Mouse (Mus musculus): Measurements from ENCODE around the gene Zfp821. TPM values are rescaled to one million over a fixed set of nuclear protein-coding genes. Genes with fewer than 3 reads are reported as not detected.

The Zfp821 gene
- 5.4 and 6.0 TPM in 2 replicates for polyA plus RNA-seq (2015; fragmentation: Nextera tagmentation; extraction: Ambion mirVana)

GRCm38 (mm10) chr8:109705320-109706075, at the start of gene Zfp821:
Zfp821 (plus strand) TSS chr8:109705546.
- under 1% methylated on average over 76 of the region's 100 CpGs for WGBS (ENCODE audit: insufficient replicate concordance)
- peak within 1 kb of the TSS; percentile 91 for H3K27ac ChIP-seq
- H3K4me3 ChIP-seq (replicated peaks) = peak within 1 kb of the TSS; percentile 95
- ATAC-seq (ENCODE audit: low read depth) (peak; percentile 90), DNase-seq (peak; percentile 94)
- H3K36me3 ChIP-seq = peaks cover 22% of the 10 kb centered on the region
- H3K9me3 ChIP-seq (replicated peaks) = no peaks in the 10 kb centered on the region
- peak within 1 kb of the TSS; percentile 82 for H3K4me2 ChIP-seq
- peak within 1 kb of the TSS; percentile 97 for H3K9ac ChIP-seq
- H3K4me1 ChIP-seq (replicated peaks) = peaks cover 34% of the 10 kb centered on the region
- H3K27me3 ChIP-seq = peaks cover 19% of the 10 kb centered on the region

DNA sequence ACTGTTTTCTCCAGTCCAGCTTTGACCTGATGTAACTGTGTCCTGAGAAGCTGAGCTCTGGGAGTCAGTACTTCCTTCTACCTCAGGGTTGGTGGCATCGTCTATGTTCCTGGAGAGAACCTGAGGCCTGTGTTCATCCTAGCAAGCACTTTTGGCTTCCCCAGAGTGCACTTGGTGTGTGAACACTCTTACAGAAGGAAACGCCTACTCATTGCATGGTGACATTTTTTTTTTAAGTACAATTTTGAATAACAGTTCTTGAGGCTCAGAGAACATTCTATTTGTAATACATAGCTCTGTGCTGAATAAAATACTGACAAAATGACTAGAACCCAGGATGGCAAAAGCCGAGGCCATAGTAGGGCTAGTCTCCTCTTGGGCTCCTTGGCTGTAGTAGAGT, 48.5 kb upstream of the Zfp821 start:
- ATAC-seq (ENCODE audit: low read depth) (no peak), DNase-seq (no peak)
- H3K27me3 ChIP-seq = no peaks in the 10 kb centered on the region
- H3K27ac ChIP-seq = no peak overlapping the region
- H3K36me3 ChIP-seq = no peaks in the 10 kb centered on the region
- H3K9me3 ChIP-seq (replicated peaks) = no peaks in the 10 kb centered on the region
- 71% methylated on average over 3 of the region's 3 CpGs for WGBS (ENCODE audit: insufficient replicate concordance)
- H3K9ac ChIP-seq = no peak overlapping the region
- no peak overlapping the region for H3K4me2 ChIP-seq
- no peaks in the 10 kb centered on the region for H3K4me1 ChIP-seq (replicated peaks)
- no peak overlapping the region for H3K4me3 ChIP-seq (replicated peaks)

- whole genome bisulfite sequencing (ENCODE audit: insufficient replicate concordance) = 69% methylated on average over 3 of the region's 3 CpGs
- ATAC-seq (ENCODE audit: low read depth) (no peak), DNase-seq (no peak)
- no peak overlapping the region for H3K4me3 ChIP-seq (replicated peaks)
- no peak overlapping the region for H3K9ac ChIP-seq
- no peak overlapping the region for H3K4me2 ChIP-seq
- no peak overlapping the region for H3K27ac ChIP-seq
- no peaks in the 10 kb centered on the region for H3K36me3 ChIP-seq
- no peaks in the 10 kb centered on the region for H3K4me1 ChIP-seq (replicated peaks)
- no peaks in the 10 kb centered on the region for H3K27me3 ChIP-seq
- H3K9me3 ChIP-seq (replicated peaks) = no peaks in the 10 kb centered on the region
These were observed 43.0 kb upstream of the Zfp821 start for GRCm38 (mm10) chr8:109662328-109662727.

GRCm38 (mm10) chr8:109666616-109667015, 38.7 kb upstream of the Zfp821 start:
- Histone ChIP-seq H3K4me2 (no peak overlapping the region), H3K27ac (no peak overlapping the region), H3K27me3 (no peaks in the 10 kb centered on the region), H3K9me3 (replicated peaks) (no peaks in the 10 kb centered on the region), H3K9ac (no peak overlapping the region), H3K4me1 (replicated peaks) (no peaks in the 10 kb centered on the region), H3K36me3 (peaks cover 35% of the 10 kb centered on the region), H3K4me3 (replicated peaks) (no peak overlapping the region)
- ATAC-seq (ENCODE audit: low read depth) (no peak), DNase-seq (no peak)
- WGBS (ENCODE audit: insufficient replicate concordance) = 69% methylated on average over 5 of the region's 5 CpGs

- H3K9ac ChIP-seq = no peak overlapping the region
- no peak overlapping the region for H3K4me3 ChIP-seq (replicated peaks)
- H3K4me2 ChIP-seq = no peak overlapping the region
- WGBS (ENCODE audit: insufficient replicate concordance) = 90% methylated on average over 5 of the region's 5 CpGs
- no peak overlapping the region for H3K27ac ChIP-seq
- DNase-seq = no peak
- peaks cover 95% of the 10 kb centered on the region for H3K36me3 ChIP-seq
- H3K27me3 ChIP-seq = no peaks in the 10 kb centered on the region
- H3K4me1 ChIP-seq (replicated peaks) = no peaks in the 10 kb centered on the region
- no peaks in the 10 kb centered on the region for H3K9me3 ChIP-seq (replicated peaks)
- ATAC-seq (ENCODE audit: low read depth) = no peak
These were observed 32.7 kb upstream of the Zfp821 start for GRCm38 (mm10) chr8:109672656-109673055.

- H3K9me3 ChIP-seq (replicated peaks) = no peaks in the 10 kb centered on the region
- H3K4me2 ChIP-seq = no peak overlapping the region
- peaks cover 99% of the 10 kb centered on the region for H3K36me3 ChIP-seq
- no peak overlapping the region for H3K4me3 ChIP-seq (replicated peaks)
- H3K27me3 ChIP-seq = no peaks in the 10 kb centered on the region
- DNase-seq (no peak), ATAC-seq (ENCODE audit: low read depth) (no peak)
- no peak overlapping the region for H3K27ac ChIP-seq
- no peak overlapping the region for H3K9ac ChIP-seq
- WGBS (ENCODE audit: insufficient replicate concordance) = 90% methylated on average over 2 of the region's 2 CpGs
- H3K4me1 ChIP-seq (replicated peaks) = no peaks in the 10 kb centered on the region
These were observed 31.8 kb upstream of the Zfp821 start for GRCm38 (mm10) chr8:109673596-109673995.

DNA sequence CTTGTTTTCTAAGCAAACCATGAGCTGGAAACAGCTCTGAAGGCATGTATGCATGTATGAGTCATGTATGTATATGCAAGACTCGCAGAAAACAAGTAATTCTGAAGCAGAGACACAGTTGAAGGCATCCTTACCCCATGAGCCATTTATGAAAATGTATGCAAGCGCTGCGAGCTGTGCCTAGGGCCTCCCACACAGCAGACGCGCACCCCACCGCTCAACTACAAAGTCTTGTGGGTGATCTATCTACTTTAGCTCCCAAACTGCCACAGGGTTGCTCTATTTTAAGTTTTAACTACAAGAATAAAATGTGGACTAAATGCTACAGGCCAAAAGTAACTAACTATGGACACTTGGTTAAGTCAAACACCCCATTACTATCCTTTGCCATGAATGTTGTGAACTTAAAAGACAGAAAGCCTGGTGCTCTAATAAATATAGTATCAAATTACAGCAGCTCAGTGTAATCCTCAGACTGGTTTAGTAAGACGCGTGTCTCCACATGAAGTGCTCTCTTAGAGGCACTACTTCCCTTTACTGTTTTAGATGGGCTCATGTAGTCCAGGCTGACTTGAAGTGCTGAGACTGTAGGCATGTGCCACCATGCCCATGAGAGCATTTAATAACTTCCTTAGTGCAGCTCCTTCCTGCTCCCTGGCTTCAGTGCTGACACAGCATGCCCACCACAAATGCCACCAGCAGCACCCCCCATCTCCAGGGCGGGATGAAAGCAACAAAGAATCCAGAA, 29.3 kb upstream of the Zfp821 start:
- peaks cover 96% of the 10 kb centered on the region for H3K36me3 ChIP-seq
- H3K4me2 ChIP-seq = no peak overlapping the region
- no peak for ATAC-seq (ENCODE audit: low read depth)
- WGBS (ENCODE audit: insufficient replicate concordance) = 87% methylated on average over 9 of the region's 9 CpGs
- no peaks in the 10 kb centered on the region for H3K27me3 ChIP-seq
- H3K9ac ChIP-seq = no peak overlapping the region
- DNase-seq = no peak
- no peak overlapping the region for H3K4me3 ChIP-seq (replicated peaks)
- H3K27ac ChIP-seq = no peak overlapping the region
- H3K9me3 ChIP-seq (replicated peaks) = no peaks in the 10 kb centered on the region
- H3K4me1 ChIP-seq (replicated peaks) = no peaks in the 10 kb centered on the region

GRCm38 (mm10) chr8:109681535-109681934, 23.8 kb upstream of the Zfp821 start:
- Histone ChIP-seq H3K4me1 (replicated peaks) (0 out of 2 replicates have a peak, but pooled peaks cover 5% of the 10 kb centered on the region), H3K9ac (no peak overlapping the region), H3K4me2 (no peak overlapping the region), H3K36me3 (peaks cover 67% of the 10 kb centered on the region), H3K4me3 (replicated peaks) (no peak overlapping the region), H3K9me3 (replicated peaks) (no peaks in the 10 kb centered on the region), H3K27me3 (no peaks in the 10 kb centered on the region), H3K27ac (no peak overlapping the region)
- no peak for ATAC-seq (ENCODE audit: low read depth)
- no peak for DNase-seq
- WGBS (ENCODE audit: insufficient replicate concordance) = 72% methylated on average over 3 of the region's 3 CpGs

- 85% methylated on average over 5 of the region's 5 CpGs for WGBS (ENCODE audit: insufficient replicate concordance)
- Histone ChIP-seq H3K27me3 (no peaks in the 10 kb centered on the region), H3K4me1 (replicated peaks) (0 out of 2 replicates have a peak, but pooled peaks cover 5% of the 10 kb centered on the region), H3K36me3 (peaks cover 62% of the 10 kb centered on the region), H3K9me3 (replicated peaks) (no peaks in the 10 kb centered on the region), H3K4me3 (replicated peaks) (no peak overlapping the region), H3K9ac (no peak overlapping the region), H3K4me2 (no peak overlapping the region), H3K27ac (no peak overlapping the region)
- ATAC-seq (ENCODE audit: low read depth) (no peak), DNase-seq (no peak)
These were observed 23.2 kb upstream of the Zfp821 start for GRCm38 (mm10) chr8:109682120-109682519.

DNA sequence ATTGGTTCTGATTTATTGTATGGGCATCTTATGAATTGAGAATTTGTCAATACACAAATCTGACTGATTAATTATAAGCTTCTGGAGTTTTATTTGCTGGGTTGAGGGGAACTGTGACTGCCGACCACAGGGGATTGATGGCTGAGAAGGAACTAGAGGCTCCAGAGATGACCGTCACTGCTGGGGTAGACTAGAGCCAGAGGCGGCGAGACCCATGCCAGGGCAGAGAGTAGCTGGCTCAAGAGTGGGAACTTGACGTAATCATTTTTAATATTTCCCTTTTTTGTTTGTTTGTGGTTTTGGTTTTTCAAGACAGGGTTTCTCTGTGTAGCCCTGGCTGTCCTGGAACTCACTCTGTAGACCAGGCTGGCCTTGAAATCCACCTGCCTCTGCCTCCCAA, 18.1 kb upstream of the Zfp821 start:
- 73% methylated on average over 5 of the region's 5 CpGs for WGBS (ENCODE audit: insufficient replicate concordance)
- Histone ChIP-seq H3K36me3 (peaks cover 24% of the 10 kb centered on the region), H3K4me3 (replicated peaks) (no peak overlapping the region), H3K4me2 (no peak overlapping the region), H3K4me1 (replicated peaks) (peaks cover 43% of the 10 kb centered on the region), H3K27me3 (no peaks in the 10 kb centered on the region), H3K27ac (no peak overlapping the region), H3K9me3 (replicated peaks) (no peaks in the 10 kb centered on the region), H3K9ac (no peak overlapping the region)
- no peak for DNase-seq
- ATAC-seq (ENCODE audit: low read depth) = no peak

- DNase-seq = no peak
- H3K27ac ChIP-seq = no peak overlapping the region
These were observed 13.6 kb upstream of the Zfp821 start for GRCm38 (mm10) chr8:109691769-109692168.

More at GRCm38 (mm10) chr8:109691769-109692168, 13.6 kb upstream of the Zfp821 start:
- 0 out of 2 replicates have a peak, but pooled peaks cover 2% of the 10 kb centered on the region for H3K27me3 ChIP-seq
- H3K4me3 ChIP-seq (replicated peaks) = peak overlapping the region; percentile 98
- H3K9ac ChIP-seq = peak overlapping the region; percentile 95
- H3K9me3 ChIP-seq (replicated peaks) = no peaks in the 10 kb centered on the region
- peak overlapping the region; percentile 82 for H3K4me2 ChIP-seq
- peaks cover 10% of the 10 kb centered on the region; the same call in 1 of the 2 replicates for H3K36me3 ChIP-seq
- WGBS (ENCODE audit: insufficient replicate concordance) = 30% methylated on average over 5 of the region's 5 CpGs
- H3K4me1 ChIP-seq (replicated peaks) = peaks cover 49% of the 10 kb centered on the region
- no peak for ATAC-seq (ENCODE audit: low read depth)
